In the genomic region with DNA sequence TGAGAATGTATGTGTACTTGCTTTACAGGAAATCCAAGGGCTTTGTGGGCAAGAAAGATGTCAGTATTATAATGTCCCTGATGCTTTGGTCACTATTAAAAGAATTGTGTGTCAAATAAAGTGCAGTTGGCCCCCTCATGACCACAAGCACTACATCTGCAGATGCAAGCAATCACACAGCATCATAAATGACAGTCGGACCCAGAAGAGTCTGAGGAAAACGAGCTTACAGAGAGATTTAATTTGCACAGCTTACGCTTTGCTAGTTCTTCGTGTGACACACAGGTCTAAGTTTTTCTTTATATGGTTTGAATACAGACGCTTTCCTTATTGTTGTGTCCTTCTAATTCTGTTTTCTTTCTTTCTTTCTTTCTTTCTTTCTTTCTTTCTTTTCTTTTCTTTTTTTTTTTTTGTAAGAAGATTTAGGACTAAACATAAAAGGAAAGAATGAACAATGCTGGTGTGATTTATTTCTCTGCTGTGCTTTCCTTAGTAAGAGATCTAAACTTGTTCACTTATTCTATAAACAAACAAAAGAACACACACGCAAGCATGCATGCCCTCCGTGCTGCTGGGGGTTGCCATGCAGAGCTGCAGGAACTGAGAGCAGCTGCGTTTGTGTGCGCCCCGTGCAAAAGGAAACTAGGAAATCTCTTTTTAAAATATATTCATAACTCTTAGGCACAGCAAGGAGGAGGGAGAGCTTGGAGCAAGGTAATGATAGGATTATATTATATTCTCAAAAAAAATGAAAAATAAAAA, we compare ENCODE assay signal across 10 mouse cellular contexts.
DNase-seq lines count a peak whose midpoint lies in the region; ATAC-seq and TF ChIP-seq lines count a peak whose summit lies in the region.
"Had no signal": no experiment of that assay in that cellular context is flagged by ENCODE, and none has a peak within 500 bp of the region (broad histone marks: within the 10 kb centered on the region; RNA-seq: fewer than 3 reads in every experiment).

No protein-coding gene starts in this region.

- H3K9me3 ChIP-seq in embryonic facial prominence, embryonic 14.5 days (ENCODE audit: control insufficient read depth, low read length): no peaks in the 10 kb centered on the region
- no peaks in the 10 kb centered on the region for H3K9me3 ChIP-seq in hindbrain, postnatal 0 days (ENCODE audit: low read length)
- no peaks in the 10 kb centered on the region for H3K9me3 ChIP-seq in neural tube, embryonic 13.5 days

- TF ChIP-seq CTCF in hindbrain, postnatal 0 days (IDR thresholded peaks at IDR 0.05; ENCODE audit: low read depth): no peak

- no peaks in the 10 kb centered on the region for H3K36me3 ChIP-seq in embryonic facial prominence, embryonic 14.5 days (ENCODE audit: control insufficient read depth, insufficient read depth, low read length)
- H3K36me3 ChIP-seq in hindbrain, postnatal 0 days (ENCODE audit: insufficient read depth, low read length): no peaks in the 10 kb centered on the region
- no peaks in the 10 kb centered on the region for H3K36me3 ChIP-seq in neural tube, embryonic 13.5 days

- H3K4me2 ChIP-seq in embryonic facial prominence, embryonic 14.5 days (ENCODE audit: low read depth, low read length): peak overlapping the region; percentile 41
- peak overlapping the region; percentile 19 for H3K4me2 ChIP-seq in hindbrain, postnatal 0 days (ENCODE audit: low read depth, low read length)
- H3K4me2 ChIP-seq in neural tube, embryonic 13.5 days: peak overlapping the region; percentile 39

- H3K27me3 ChIP-seq in embryonic facial prominence, embryonic 14.5 days (replicated peaks; ENCODE audit: control insufficient read depth, insufficient read depth, low read length): no peaks in the 10 kb centered on the region
- H3K27me3 ChIP-seq in hindbrain, postnatal 0 days (ENCODE audit: insufficient read depth, low read length): no peaks in the 10 kb centered on the region
- H3K27me3 ChIP-seq in neural tube, embryonic 13.5 days: no peaks in the 10 kb centered on the region

- 17% methylated on average over 10 of the region's 10 CpGs for WGBS in embryonic facial prominence, embryonic 14.5 days
- WGBS in hindbrain, postnatal 0 days: 14% methylated on average over 10 of the region's 10 CpGs
- WGBS in neural tube, embryonic 13.5 days: 6% methylated on average over 10 of the region's 10 CpGs

- no peak for ATAC-seq in embryonic facial prominence, embryonic 14.5 days (ENCODE audit: low read depth)
- ATAC-seq in hindbrain, postnatal 0 days: 0 out of 2 replicates have a peak, but pooled peaks have one; percentile 21
- peak; percentile 71 for ATAC-seq in neural tube, embryonic 13.5 days (ENCODE audit: low read depth)

- no peaks in the 10 kb centered on the region for H3K4me1 ChIP-seq in embryonic facial prominence, embryonic 14.5 days (ENCODE audit: control insufficient read depth, insufficient read depth, low read length)
- no peaks in the 10 kb centered on the region for H3K4me1 ChIP-seq in hindbrain, postnatal 0 days (ENCODE audit: insufficient read depth, low read length)
- H3K4me1 ChIP-seq in neural tube, embryonic 13.5 days (replicated peaks): peaks cover 29% of the 10 kb centered on the region

- H3K4me3 ChIP-seq in embryonic facial prominence, embryonic 14.5 days (ENCODE audit: low read depth, low read length): no peak overlapping the region
- no peak overlapping the region for H3K4me3 ChIP-seq in hindbrain, postnatal 0 days (ENCODE audit: low read length)
- H3K4me3 ChIP-seq in neural tube, embryonic 13.5 days: no peak overlapping the region

- DNase-seq in kidney, postnatal 10 days: peak; percentile 8
- no peak for DNase-seq in kidney, postnatal 36 days
- peak; percentile 45 for DNase-seq in embryonic facial prominence, embryonic 14.5 days (ENCODE audit: low spot score)
- DNase-seq in hindbrain, postnatal 0 days (ENCODE audit: low spot score): peak; percentile 52
- DNase-seq in thymus, postnatal 36 days: no peak
- DNase-seq in adrenal gland, postnatal 25 days: no peak
- no peak for DNase-seq in left cerebral cortex, adult 9 months (ENCODE audit: low spot score in 2 of 2)
- DNase-seq: heart, adult 18-20 months had no signal

- no peak overlapping the region for H3K9ac ChIP-seq in embryonic facial prominence, embryonic 14.5 days (ENCODE audit: low read depth, low read length)
- H3K9ac ChIP-seq in hindbrain, postnatal 0 days (replicated peaks; ENCODE audit: low read length): no peak overlapping the region
- H3K9ac ChIP-seq in neural tube, embryonic 13.5 days: no peak overlapping the region
- H3K9ac ChIP-seq: liver, embryonic 14.5 days had no signal

- no peak overlapping the region for H3K27ac ChIP-seq in embryonic facial prominence, embryonic 14.5 days (replicated peaks; ENCODE audit: low read depth, low read length)
- no peak overlapping the region for H3K27ac ChIP-seq in hindbrain, postnatal 0 days
- peak overlapping the region; percentile 78 for H3K27ac ChIP-seq in neural tube, embryonic 13.5 days (replicated peaks)
- H3K27ac ChIP-seq: liver, embryonic 14.5 days had no signal

Comparison
In these comparisons a context has a peak if more than half of its experiments do, and no peak if none do; other contexts are left out.
1. DNase-seq: peak in kidney, postnatal 10 days (single experiment), embryonic facial prominence, embryonic 14.5 days (single experiment) and hindbrain, postnatal 0 days (single experiment); none in kidney, postnatal 36 days (0 of 2), thymus, postnatal 36 days (0 of 2), adrenal gland, postnatal 25 days (single experiment) and left cerebral cortex, adult 9 months (0 of 2).
2. Peak in every context shown above with its lines, with median percentiles within 50 percentile points of each other: H3K4me2 ChIP-seq.